Mouse (Mus musculus) bone marrow macrophage, adult 2 months (primary cell): ENCODE data around the gene Parva.

ENCODE experiments used
- CTCF ChIP-seq: IDR thresholded peaks from 2 replicates; pipeline ENCODE4 v1.5.1; 2012; ENCODE audit warnings: low read depth, mild to moderate bottlenecking, low read length, moderate library complexity
- POLR2A ChIP-seq: IDR thresholded peaks from 2 replicates; pipeline ENCODE4 v1.6.1; 2012; ENCODE audit warnings: mild to moderate bottlenecking, low read depth, low read length, borderline replicate concordance

- no peak for TF ChIP-seq CTCF
- TF ChIP-seq POLR2A = no peak
Observed at GRCm38 (mm10) chr7:112528059-112528458, 100.8 kb downstream of the Parva start.
